Mouse (Mus musculus) liver, embryonic 12.5 days (tissue): ENCODE results near the gene Btbd16. TPM values are rescaled to one million over a fixed set of nuclear protein-coding genes. Genes with fewer than 3 reads are reported as not detected.

ENCODE experiments used
- ATAC-seq: fragments of 200-750 bp; cut with Nextera tagmentation; 2 replicates; pipeline ENCODE4 v1.8.0; 2017; ENCODE audit warnings: moderate number of reproducible peaks, mild to moderate bottlenecking, moderate library complexity
- H3K27ac ChIP-seq: fragments of 300-500 bp; sonication (generic); 2 replicates; pipeline ENCODE4 v1.5.1; 2016; ENCODE audit warnings: mild to moderate bottlenecking
- H3K27me3 ChIP-seq: fragments of 300-500 bp; sonication (generic); replicated peaks from 2 replicates; pipeline ENCODE4 v1.6.1; 2016; ENCODE audit warnings: mild to moderate bottlenecking, moderate library complexity
- H3K36me3 ChIP-seq: fragments of 300-500 bp; sonication (generic); 2 replicates; pipeline ENCODE4 v1.6.1; 2016; ENCODE audit warnings: mild to moderate bottlenecking, moderate library complexity
- H3K4me1 ChIP-seq: fragments of 300-500 bp; sonication (generic); 2 replicates; pipeline ENCODE4 v1.6.1; 2016
- H3K4me2 ChIP-seq: fragments of 300-500 bp; sonication (generic); 2 replicates; pipeline ENCODE4 v1.6.1; 2016; ENCODE audit warnings: mild to moderate bottlenecking, moderate library complexity
- H3K4me3 ChIP-seq: fragments of 300-500 bp; sonication (generic); 2 replicates; pipeline ENCODE4 v1.5.1; 2016; ENCODE audit warnings: mild to moderate bottlenecking, moderate library complexity
- H3K9ac ChIP-seq: fragments of 300-500 bp; sonication (generic); 2 replicates; pipeline ENCODE4 v1.6.1; 2016; ENCODE audit warnings: mild to moderate bottlenecking, moderate library complexity
- H3K9me3 ChIP-seq: fragments of 300-500 bp; sonication (generic); replicated peaks from 2 replicates; pipeline ENCODE4 v1.6.1; 2016; ENCODE audit warnings: mild to moderate bottlenecking, moderate library complexity
- WGBS: fragments of 180-500 bp; shearing (Covaris S2); methylation state at CpG from one replicate; pipeline ENCODE4 v1.1.7; 2016; ENCODE audit not compliant: insufficient replicate concordance; 5-methylcytosine and 5-hydroxymethylcytosine counted together
- polyA plus RNA-seq: library from polyadenylated mRNA; unstranded; fragments of >200 nt; fragmentation: Nextera tagmentation; extraction: Ambion mirVana; gene quantifications from 2 replicates; pipeline ENCODE4 v1.2.1, GENCODE M21; 2016

Gene Btbd16
- not detected in 2 replicates for polyA plus RNA-seq

- no peaks in the 10 kb centered on the region for H3K9me3 ChIP-seq
- no peak within 1 kb of the TSS for H3K4me2 ChIP-seq
- peaks cover 10% of the 10 kb centered on the region; the same call in 1 of the 2 replicates for H3K4me1 ChIP-seq
- ATAC-seq, result no peak
- H3K9ac ChIP-seq, result no peak within 1 kb of the TSS
- H3K27ac ChIP-seq, result no peak within 1 kb of the TSS
- H3K4me3 ChIP-seq, result no peak within 1 kb of the TSS
- 0 out of 2 replicates have a peak, but pooled peaks cover 4% of the 10 kb centered on the region for H3K27me3 ChIP-seq
- no peaks in the 10 kb centered on the region for H3K36me3 ChIP-seq
- WGBS, result 38% methylated on average over 9 of the region's 9 CpGs
Observed at GRCm38 (mm10) chr7:130773914-130774630, at the start of gene Btbd16. Gene Btbd16, plus strand, starts transcription at chr7:130774069.

DNA sequence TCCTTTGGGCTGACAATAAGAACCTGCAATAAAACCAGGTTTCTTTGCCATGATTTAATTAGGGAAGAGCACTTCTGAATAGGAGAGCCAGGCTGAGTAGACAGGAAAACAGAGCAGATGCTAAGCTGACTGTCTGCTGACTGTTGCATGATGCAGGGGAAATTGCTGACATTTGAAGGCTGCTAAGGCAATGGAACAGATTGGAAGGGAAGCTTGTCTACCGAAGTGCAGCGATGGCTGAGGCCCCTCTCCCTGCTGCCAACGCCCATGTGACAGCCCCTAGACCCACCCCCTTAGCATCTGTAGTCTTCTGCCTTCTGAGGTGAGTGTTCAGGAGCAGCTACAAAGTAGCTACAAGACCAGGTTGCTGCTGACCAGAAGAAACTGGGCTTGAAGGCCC is 47.7 kb upstream of the Btbd16 start:
- no peak overlapping the region for H3K4me3 ChIP-seq
- no peak for ATAC-seq
- WGBS, result 66% methylated on average over 3 of the region's 3 CpGs
- no peak overlapping the region for H3K9ac ChIP-seq
- no peaks in the 10 kb centered on the region for H3K27me3 ChIP-seq
- H3K9me3 ChIP-seq, result no peaks in the 10 kb centered on the region
- no peak overlapping the region for H3K4me2 ChIP-seq
- peaks cover 7% of the 10 kb centered on the region for H3K36me3 ChIP-seq
- H3K4me1 ChIP-seq, result peaks cover 16% of the 10 kb centered on the region
- H3K27ac ChIP-seq, result no peak overlapping the region

DNA sequence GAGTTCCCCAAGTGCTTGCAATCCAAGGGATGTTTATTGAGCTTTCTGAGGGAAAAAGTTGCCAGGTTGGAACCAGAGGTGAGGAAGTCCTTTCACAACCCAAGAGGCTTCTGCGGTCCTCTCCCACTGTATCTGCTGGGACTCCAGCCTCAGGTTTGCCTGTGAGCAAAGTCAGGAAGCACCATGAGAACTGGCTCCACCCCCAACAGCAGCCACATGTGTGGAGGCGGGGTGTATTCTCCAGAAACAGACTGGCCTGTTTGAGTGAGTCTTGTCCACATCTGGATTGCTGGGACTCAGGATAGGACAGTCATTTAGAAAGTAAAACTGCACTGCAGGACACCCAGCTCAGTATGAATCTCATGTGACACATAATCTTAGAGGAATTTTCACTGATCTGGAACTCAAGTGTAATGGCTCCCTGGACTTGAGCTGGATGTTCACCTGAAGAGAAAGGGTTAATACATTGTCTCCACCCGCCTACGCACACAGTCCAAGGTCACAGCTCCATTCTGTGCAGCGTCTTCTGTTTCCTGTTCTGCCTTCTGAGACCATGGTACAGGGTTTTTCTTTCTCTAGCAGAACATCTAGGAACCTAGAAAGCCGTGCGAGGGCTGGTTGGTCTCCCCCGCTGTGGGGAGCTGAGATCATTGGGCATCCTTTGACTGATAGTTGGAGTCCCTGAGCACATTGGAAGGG is 47.0 kb upstream of the Btbd16 start:
- Histone ChIP-seq H3K4me3 (no peak overlapping the region), H3K4me1 (peaks cover 16% of the 10 kb centered on the region)

DNA sequence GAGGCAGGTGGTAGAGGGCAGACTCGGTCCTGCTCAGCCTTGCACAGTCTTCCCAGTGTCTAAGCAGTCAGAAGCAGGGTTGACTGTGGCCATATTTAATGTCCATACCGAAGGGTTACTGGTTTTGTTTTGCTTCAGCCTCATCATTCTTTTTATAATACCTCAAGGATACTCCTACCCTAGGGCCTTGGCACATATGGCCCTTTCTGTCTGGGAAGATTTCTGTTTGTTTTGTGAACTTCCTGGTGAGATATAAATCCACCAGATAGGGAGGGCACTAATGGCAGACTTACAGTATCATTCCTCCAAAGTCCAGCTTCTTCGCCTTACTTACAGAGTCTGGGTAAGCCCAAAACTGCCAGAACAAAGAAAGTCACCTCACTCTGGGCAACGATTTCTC is 46.3 kb upstream of the Btbd16 start:
- Histone ChIP-seq H3K36me3 (peaks cover 7% of the 10 kb centered on the region), H3K27ac (no peak overlapping the region), H3K4me1 (peaks cover 16% of the 10 kb centered on the region), H3K9me3 (no peaks in the 10 kb centered on the region), H3K4me2 (no peak overlapping the region), H3K27me3 (no peaks in the 10 kb centered on the region), H3K4me3 (no peak overlapping the region), H3K9ac (no peak overlapping the region)
- WGBS, result 80% methylated on average over 4 of the region's 4 CpGs
- 0 out of 2 replicates have a peak, but pooled peaks have one; percentile 11 for ATAC-seq

More for the DNA sequence above, 47.0 kb upstream of the Btbd16 start:
- no peak overlapping the region for H3K4me2 ChIP-seq
- no peaks in the 10 kb centered on the region for H3K9me3 ChIP-seq
- 45% methylated on average over 8 of the region's 8 CpGs for WGBS
- no peak overlapping the region for H3K9ac ChIP-seq
- H3K27me3 ChIP-seq, result no peaks in the 10 kb centered on the region
- ATAC-seq, result peak; percentile 19; the same call in 1 of the 2 replicates
- no peak overlapping the region for H3K27ac ChIP-seq
- peaks cover 7% of the 10 kb centered on the region for H3K36me3 ChIP-seq

GRCm38 (mm10) chr7:130731792-130732191 is 42.1 kb upstream of the Btbd16 start:
- WGBS, result 74% methylated on average over 7 of the region's 7 CpGs

GRCm38 (mm10) chr7:130732908-130733307 is 41.0 kb upstream of the Btbd16 start:
- H3K27ac ChIP-seq, result no peak overlapping the region
- H3K4me2 ChIP-seq, result no peak overlapping the region
- peaks cover 24% of the 10 kb centered on the region for H3K36me3 ChIP-seq
- no peak for ATAC-seq
- no peak overlapping the region for H3K4me3 ChIP-seq
- 68% methylated on average over 6 of the region's 6 CpGs for WGBS
- no peak overlapping the region for H3K9ac ChIP-seq
- no peaks in the 10 kb centered on the region for H3K9me3 ChIP-seq
- no peaks in the 10 kb centered on the region for H3K27me3 ChIP-seq
- H3K4me1 ChIP-seq, result no peaks in the 10 kb centered on the region

More at GRCm38 (mm10) chr7:130731792-130732191, 42.1 kb upstream of the Btbd16 start:
- H3K9me3 ChIP-seq, result no peaks in the 10 kb centered on the region
- no peaks in the 10 kb centered on the region for H3K27me3 ChIP-seq
- H3K36me3 ChIP-seq, result peaks cover 24% of the 10 kb centered on the region
- H3K9ac ChIP-seq, result no peak overlapping the region
- H3K4me1 ChIP-seq, result peaks cover 5% of the 10 kb centered on the region
- H3K4me2 ChIP-seq, result no peak overlapping the region
- ATAC-seq, result no peak
- H3K27ac ChIP-seq, result no peak overlapping the region
- no peak overlapping the region for H3K4me3 ChIP-seq

GRCm38 (mm10) chr7:130733423-130733822 is 40.4 kb upstream of the Btbd16 start:
- Histone ChIP-seq H3K4me2 (no peak overlapping the region), H3K4me3 (no peak overlapping the region), H3K9me3 (no peaks in the 10 kb centered on the region), H3K27me3 (no peaks in the 10 kb centered on the region), H3K27ac (no peak overlapping the region), H3K9ac (no peak overlapping the region), H3K36me3 (peaks cover 23% of the 10 kb centered on the region), H3K4me1 (no peaks in the 10 kb centered on the region)
- no peak for ATAC-seq
- WGBS, result 86% methylated on average over 8 of the region's 8 CpGs

GRCm38 (mm10) chr7:130734195-130734787 is 39.6 kb upstream of the Btbd16 start:
- 70% methylated on average over 2 of the region's 2 CpGs for WGBS
- ATAC-seq, result no peak
- Histone ChIP-seq H3K36me3 (peaks cover 20% of the 10 kb centered on the region), H3K4me2 (no peak overlapping the region), H3K27me3 (no peaks in the 10 kb centered on the region), H3K4me3 (no peak overlapping the region), H3K9me3 (no peaks in the 10 kb centered on the region), H3K27ac (no peak overlapping the region), H3K9ac (no peak overlapping the region), H3K4me1 (no peaks in the 10 kb centered on the region)

DNA sequence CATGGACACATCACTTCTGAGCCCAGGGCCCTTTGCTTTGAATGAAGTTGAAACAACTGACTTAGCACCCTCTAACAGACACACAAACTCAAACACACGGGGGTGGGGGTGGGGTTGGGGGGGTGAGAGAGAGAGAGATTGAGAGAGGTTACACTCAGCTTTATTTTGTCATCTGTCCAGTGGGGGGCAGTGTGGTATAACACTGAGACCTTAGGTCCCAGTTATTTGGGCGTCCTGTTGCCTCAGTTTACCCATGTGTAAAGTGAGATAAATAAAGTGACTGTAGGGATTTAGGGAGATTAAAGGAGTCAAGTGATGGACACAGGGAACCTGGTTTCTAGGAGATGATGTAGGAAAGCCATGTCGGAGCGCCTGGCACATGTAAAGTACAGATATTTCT is 32.8 kb upstream of the Btbd16 start:
- Histone ChIP-seq H3K4me3 (no peak overlapping the region), H3K36me3 (peaks cover 30% of the 10 kb centered on the region), H3K27me3 (no peaks in the 10 kb centered on the region), H3K4me1 (no peaks in the 10 kb centered on the region), H3K27ac (no peak overlapping the region), H3K9ac (no peak overlapping the region), H3K4me2 (no peak overlapping the region), H3K9me3 (no peaks in the 10 kb centered on the region)
- no peak for ATAC-seq
- WGBS, result 67% methylated on average over 4 of the region's 4 CpGs

- Histone ChIP-seq H3K27me3 (no peaks in the 10 kb centered on the region), H3K9me3 (no peaks in the 10 kb centered on the region), H3K4me1 (no peaks in the 10 kb centered on the region), H3K4me3 (no peak overlapping the region), H3K27ac (no peak overlapping the region), H3K36me3 (peaks cover 33% of the 10 kb centered on the region), H3K4me2 (no peak overlapping the region), H3K9ac (no peak overlapping the region)
- no peak for ATAC-seq
- 80% methylated on average over 9 of the region's 9 CpGs for WGBS
Observed at GRCm38 (mm10) chr7:130743239-130744025, 30.4 kb upstream of the Btbd16 start.

- H3K27ac ChIP-seq, result no peak overlapping the region
- no peaks in the 10 kb centered on the region for H3K27me3 ChIP-seq
- H3K36me3 ChIP-seq, result peaks cover 20% of the 10 kb centered on the region; the same call in 1 of the 2 replicates
- H3K9ac ChIP-seq, result no peak overlapping the region
- ATAC-seq, result no peak
- peaks cover 5% of the 10 kb centered on the region; the same call in 1 of the 2 replicates for H3K4me1 ChIP-seq
- H3K9me3 ChIP-seq, result no peaks in the 10 kb centered on the region
- WGBS, result 74% methylated on average over 4 of the region's 4 CpGs
- H3K4me3 ChIP-seq, result no peak overlapping the region
- H3K4me2 ChIP-seq, result no peak overlapping the region
Observed at GRCm38 (mm10) chr7:130749165-130749564, 24.7 kb upstream of the Btbd16 start.
